In genomic region chr2:6212327-6212723, GRCm38 (mm10) we compare ENCODE assay signal across 8 mouse cellular contexts. TPM values are rescaled to one million over a fixed set of nuclear protein-coding genes. Genes with fewer than 3 reads are reported as not detected.
DNase-seq lines count a peak whose midpoint lies in the region; ATAC-seq and TF ChIP-seq lines count a peak whose summit lies in the region.

No protein-coding gene starts in this region.

- no peaks in the 10 kb centered on the region for H3K36me3 ChIP-seq in spleen, adult 2 months (ENCODE audit: control insufficient read depth, insufficient read depth, low read length)
- no peaks in the 10 kb centered on the region for H3K36me3 ChIP-seq in limb, embryonic 15.5 days
- H3K36me3 ChIP-seq in stomach, postnatal 0 days (ENCODE audit: control insufficient read depth, insufficient read depth, low read length), result no peaks in the 10 kb centered on the region

- H3K4me3 ChIP-seq in cerebellum, adult 2 months (replicated peaks; ENCODE audit: insufficient read depth, low read depth, low read length), result peak overlapping the region; percentile 53
- peak overlapping the region; percentile 8; the same call in 1 of the 2 replicates for H3K4me3 ChIP-seq in spleen, adult 2 months (ENCODE audit: extremely low read depth, insufficient read depth, insufficient read length)
- H3K4me3 ChIP-seq in limb, embryonic 15.5 days, result peak overlapping the region; percentile 46
- H3K4me3 ChIP-seq in stomach, postnatal 0 days (ENCODE audit: low read depth, low read length), result peak overlapping the region; percentile 38

- DNase-seq in cerebellum, adult 2 months, result no peak
- DNase-seq in cerebellum, postnatal 4 days (ENCODE audit: low spot score in 2 of 2), result no peak
- no peak for DNase-seq in spleen, adult 2 months (ENCODE audit: low read depth in 1 of 2, low spot score in 2 of 2)
- DNase-seq in spleen, postnatal 36 days (ENCODE audit: low spot score in 2 of 2), result no peak
- peak; percentile 22 for DNase-seq in stomach, postnatal 0 days (ENCODE audit: low spot score)
- DNase-seq in spleen, adult 18-20 months, result no peak
- DNase-seq in layer of hippocampus, postnatal 36 days, result no peak

- peak overlapping the region; percentile 94 for H3K27ac ChIP-seq in cerebellum, adult 2 months (ENCODE audit: insufficient read depth, low read length)
- H3K27ac ChIP-seq in spleen, adult 2 months (ENCODE audit: insufficient read depth, low read length), result peak overlapping the region; percentile 36; the same call in 1 of the 2 replicates
- peak overlapping the region; percentile 86 for H3K27ac ChIP-seq in limb, embryonic 15.5 days
- H3K27ac ChIP-seq in stomach, postnatal 0 days (replicated peaks), result peak overlapping the region; percentile 96

- no peak for ATAC-seq in limb, embryonic 15.5 days (ENCODE audit: insufficient number of reproducible peaks, low FRiP score, low TSS enrichment, low read depth)
- 0 out of 2 replicates have a peak, but pooled peaks have one; percentile 4 for ATAC-seq in stomach, postnatal 0 days (ENCODE audit: low FRiP score, low TSS enrichment)

- H3K9me3 ChIP-seq in limb, embryonic 15.5 days, result no peaks in the 10 kb centered on the region
- H3K9me3 ChIP-seq in stomach, postnatal 0 days (ENCODE audit: control insufficient read depth, low read length), result no peaks in the 10 kb centered on the region

- H3K4me1 ChIP-seq in cerebellum, adult 2 months (ENCODE audit: control insufficient read depth, insufficient read depth, low read length), result no peaks in the 10 kb centered on the region; the same call in 1 of the 2 replicates
- peaks cover 18% of the 10 kb centered on the region for H3K4me1 ChIP-seq in spleen, adult 2 months (ENCODE audit: control insufficient read depth, insufficient read depth, insufficient read length)
- peaks cover 10% of the 10 kb centered on the region for H3K4me1 ChIP-seq in limb, embryonic 15.5 days
- H3K4me1 ChIP-seq in stomach, postnatal 0 days (replicated peaks; ENCODE audit: control insufficient read depth, insufficient read depth), result peaks cover 3% of the 10 kb centered on the region

- TF ChIP-seq CTCF in cerebellum, adult 2 months (IDR thresholded peaks at IDR 0.05; ENCODE audit: borderline replicate concordance, insufficient read depth, low read depth, low read length), result no peak
- TF ChIP-seq CTCF in spleen, adult 2 months (IDR thresholded peaks at IDR 0.05; ENCODE audit: extremely low read depth, insufficient read depth, insufficient read length, insufficient replicate concordance), result no peak
- no peak for TF ChIP-seq CTCF in stomach, postnatal 0 days (IDR thresholded peaks at IDR 0.05; ENCODE audit: low read depth)

- H3K9ac ChIP-seq in limb, embryonic 15.5 days, result peak overlapping the region; percentile 51; the same call in 1 of the 2 replicates
- peak overlapping the region; percentile 87 for H3K9ac ChIP-seq in stomach, postnatal 0 days (ENCODE audit: low read length)

- no peaks in the 10 kb centered on the region for H3K27me3 ChIP-seq in cerebellum, adult 2 months (ENCODE audit: control insufficient read depth, insufficient read depth, low read length)
- no peaks in the 10 kb centered on the region for H3K27me3 ChIP-seq in spleen, adult 2 months (ENCODE audit: control insufficient read depth, insufficient read depth, low read length)
- H3K27me3 ChIP-seq in limb, embryonic 15.5 days, result no peaks in the 10 kb centered on the region
- H3K27me3 ChIP-seq in stomach, postnatal 0 days (ENCODE audit: control insufficient read depth, insufficient read depth, low read length), result no peaks in the 10 kb centered on the region

- no peak for TF ChIP-seq EP300 in stomach, postnatal 0 days (optimal IDR thresholded peaks at IDR 0.05)

- peak overlapping the region; percentile 70 for H3K4me2 ChIP-seq in limb, embryonic 15.5 days
- H3K4me2 ChIP-seq in stomach, postnatal 0 days (replicated peaks; ENCODE audit: low read depth), result peak overlapping the region; percentile 72

- WGBS in cerebellum, adult 2 months, result 9% methylated on average over 9 of the region's 9 CpGs
- 65% methylated on average over 9 of the region's 9 CpGs for WGBS in spleen, adult 2 months
- 36% methylated on average over 9 of the region's 9 CpGs for WGBS in limb, embryonic 15.5 days
- WGBS in stomach, postnatal 0 days, result 30% methylated on average over 9 of the region's 9 CpGs

- TF ChIP-seq POLR2A in cerebellum, adult 2 months (IDR thresholded peaks at IDR 0.05; ENCODE audit: borderline replicate concordance, insufficient read depth, low read length), result no peak
- no peak for TF ChIP-seq POLR2A in spleen, adult 2 months (IDR thresholded peaks at IDR 0.05; ENCODE audit: low read depth, low read length)

RNA-seq across cellular contexts. Expression of gene Echdc3, which starts 0.5 kb away (rescaled TPM):
- 3.1 and 3.3 TPM in 2 replicates for polyA plus RNA-seq in cerebellum, adult 2 months (2012; rRNA removed)
- 1.5 and 1.8 TPM in 2 replicates for polyA plus RNA-seq in spleen, adult 2 months (2012; rRNA removed)
- 6.0 and 6.1 TPM in 2 replicates for polyA plus RNA-seq in limb, embryonic 15.5 days (2015; fragmentation: Nextera tagmentation; extraction: Ambion mirVana)
- polyA plus RNA-seq in stomach, postnatal 0 days (2015; fragmentation: Nextera tagmentation; extraction: Ambion mirVana), result 8.1 and 9.1 TPM in 2 replicates
- under 1 TPM; 0.62 to 0.78 TPM for total RNA-seq in layer of hippocampus, postnatal 36 days (2021)

Comparison
In these comparisons a context has a peak if more than half of its experiments do, and no peak if none do; other contexts are left out.
1. H3K27ac ChIP-seq: peak in every context shown above with its lines; median percentile 96 in stomach, postnatal 0 days; 94 in cerebellum, adult 2 months; 86 in limb, embryonic 15.5 days; 36 in spleen, adult 2 months.